Mouse (Mus musculus) cortical plate, adult 2 months (tissue): ENCODE data around the gene Spata7. TPM values are rescaled to one million over a fixed set of nuclear protein-coding genes. Genes with fewer than 3 reads are reported as not detected.
A peak's percentile ranks its signal among the peaks of the same experiment; 100 is the strongest.
"Not testable (repeated sequence)": the region's sequence is repeated elsewhere in the genome, so short reads cannot be mapped to it uniquely, and the experiment has no call there.

Experiments used
- H3K27ac ChIP-seq: fragments of 200-500 bp; 2 replicates; pipeline ENCODE4 v1.5.1; 2012; ENCODE audit warnings: low read length, control low read depth, inconsistent platforms; ENCODE audit not compliant: insufficient read depth
- H3K4me1 ChIP-seq: fragments of 200-500 bp; 2 replicates; pipeline ENCODE4 v1.6.1; 2011; ENCODE audit warnings: low read length; ENCODE audit not compliant: control insufficient read depth, insufficient read depth
- H3K4me3 ChIP-seq: fragments of 200-500 bp; 2 replicates; pipeline ENCODE4 v1.5.1; 2011; ENCODE audit warnings: mild to moderate bottlenecking, low read length, control low read depth; ENCODE audit not compliant: insufficient read depth
- CTCF ChIP-seq: fragments of 200-500 bp; IDR thresholded peaks from 2 replicates; pipeline ENCODE4 v1.5.1; 2011; ENCODE audit warnings: mild to moderate bottlenecking, control low read depth, low read length; ENCODE audit not compliant: insufficient read depth; ENCODE audit errors: extremely low read depth
- POLR2A ChIP-seq: fragments of 200-500 bp; IDR thresholded peaks from 2 replicates; pipeline ENCODE4 v1.6.1; 2011; ENCODE audit warnings: mild to moderate bottlenecking, low read length, control low read depth; ENCODE audit not compliant: insufficient read depth; ENCODE audit errors: extremely low read depth
- polyA plus RNA-seq: library from polyadenylated mRNA; depleted of rRNA; stranded (reverse); fragments of >200 nt; gene quantifications from 2 replicates; pipeline ENCODE4 v1.2.3, GENCODE M21; 2012

Gene Spata7
- polyA plus RNA-seq, 1 experiment: 27.0 TPM

DNA sequence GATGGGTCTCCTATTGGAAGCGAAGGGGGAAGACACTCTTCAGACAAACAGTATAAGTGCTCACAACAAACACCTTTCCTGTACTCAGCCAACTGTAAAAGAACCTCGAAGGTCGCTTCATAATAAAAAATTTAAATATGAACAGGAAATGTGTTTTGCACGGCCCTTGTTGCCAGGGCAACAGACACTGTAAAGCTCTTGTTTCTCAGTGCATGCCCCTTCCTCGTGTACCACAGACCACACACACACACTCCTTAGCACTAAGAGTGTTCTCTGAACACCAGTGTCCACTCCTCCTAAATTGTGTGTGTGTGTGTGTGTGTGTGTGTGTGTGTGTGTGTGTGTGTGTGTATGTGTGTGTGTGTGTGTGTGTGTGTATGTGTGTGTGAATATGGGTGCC, 12.2 kb upstream of the Spata7 start:
- Histone ChIP-seq H3K4me1 (no peaks in the 10 kb centered on the region), H3K27ac (no peak overlapping the region), H3K4me3 (no peak overlapping the region)
- no peak for TF ChIP-seq CTCF
- no peak for TF ChIP-seq POLR2A

DNA sequence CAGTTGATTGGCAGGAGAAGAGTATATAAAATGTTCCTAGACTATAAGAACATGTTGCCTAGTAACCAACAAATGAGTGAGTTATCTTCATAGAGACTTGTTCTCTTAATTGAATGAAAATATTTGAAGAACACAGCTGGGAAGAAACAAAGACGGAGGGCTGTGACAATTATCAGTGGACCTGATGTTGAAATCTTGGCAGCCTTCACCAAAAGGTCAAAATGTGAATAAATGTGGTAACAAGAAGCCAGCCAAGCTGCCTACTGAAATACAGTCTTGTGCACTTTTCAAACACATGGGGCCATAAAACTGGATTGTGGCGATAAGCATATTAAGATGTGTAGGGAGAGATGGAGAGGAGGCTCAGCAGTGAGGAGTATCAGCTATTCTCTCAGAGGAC, 8.5 kb upstream of the Spata7 start:
- no peak overlapping the region for H3K4me3 ChIP-seq
- H3K4me1 ChIP-seq: no peaks in the 10 kb centered on the region
- no peak overlapping the region for H3K27ac ChIP-seq
- TF ChIP-seq POLR2A (no peak), CTCF (no peak)

DNA sequence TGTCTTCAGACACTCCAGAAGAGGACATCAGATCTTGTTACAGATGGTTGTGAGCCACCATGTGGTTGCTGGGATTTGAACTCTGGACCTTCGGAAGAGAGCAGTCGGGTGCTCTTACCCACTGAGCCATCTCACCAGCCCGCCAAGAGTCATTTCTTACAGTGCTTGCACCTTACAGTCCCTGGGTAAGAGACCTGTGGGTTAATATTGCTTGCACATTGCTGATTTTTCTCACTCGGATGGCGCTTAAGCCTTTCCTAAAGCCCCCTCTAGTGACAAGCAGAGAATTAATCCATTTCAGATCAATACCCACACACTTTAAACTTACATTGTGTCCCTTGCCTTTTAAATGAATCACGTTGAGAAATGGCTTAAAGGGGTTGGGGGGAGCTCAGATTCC, 7.0 kb upstream of the Spata7 start:
- TF ChIP-seq CTCF: peak; percentile 32; the same call in 1 of the 2 replicates

DNA sequence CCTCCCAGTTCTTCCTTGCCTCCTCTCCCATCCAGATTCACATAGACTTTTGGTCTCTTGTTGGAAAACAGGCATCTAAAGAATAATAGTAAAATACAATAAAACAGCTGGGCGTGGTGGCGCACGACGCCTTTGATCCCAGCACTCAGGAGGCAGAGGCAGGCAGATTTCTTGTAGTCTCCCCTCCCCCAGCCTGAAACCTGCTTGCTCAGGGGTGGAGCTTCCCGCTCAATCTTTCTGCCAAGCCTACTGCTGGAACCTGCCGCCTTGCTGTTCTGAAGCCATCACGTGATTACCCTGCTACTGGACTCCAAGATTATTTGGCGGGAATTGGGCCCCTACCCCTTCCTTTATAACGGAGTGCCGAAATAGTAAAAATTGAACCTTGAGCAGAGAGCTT, 4.7 kb upstream of the Spata7 start:
- H3K4me1 ChIP-seq, H3K27ac ChIP-seq, H3K4me3 ChIP-seq: not testable (repeated sequence)

More for the DNA sequence above, 7.0 kb upstream of the Spata7 start:
- not testable (repeated sequence) for H3K27ac ChIP-seq, H3K4me3 ChIP-seq, H3K4me1 ChIP-seq

DNA sequence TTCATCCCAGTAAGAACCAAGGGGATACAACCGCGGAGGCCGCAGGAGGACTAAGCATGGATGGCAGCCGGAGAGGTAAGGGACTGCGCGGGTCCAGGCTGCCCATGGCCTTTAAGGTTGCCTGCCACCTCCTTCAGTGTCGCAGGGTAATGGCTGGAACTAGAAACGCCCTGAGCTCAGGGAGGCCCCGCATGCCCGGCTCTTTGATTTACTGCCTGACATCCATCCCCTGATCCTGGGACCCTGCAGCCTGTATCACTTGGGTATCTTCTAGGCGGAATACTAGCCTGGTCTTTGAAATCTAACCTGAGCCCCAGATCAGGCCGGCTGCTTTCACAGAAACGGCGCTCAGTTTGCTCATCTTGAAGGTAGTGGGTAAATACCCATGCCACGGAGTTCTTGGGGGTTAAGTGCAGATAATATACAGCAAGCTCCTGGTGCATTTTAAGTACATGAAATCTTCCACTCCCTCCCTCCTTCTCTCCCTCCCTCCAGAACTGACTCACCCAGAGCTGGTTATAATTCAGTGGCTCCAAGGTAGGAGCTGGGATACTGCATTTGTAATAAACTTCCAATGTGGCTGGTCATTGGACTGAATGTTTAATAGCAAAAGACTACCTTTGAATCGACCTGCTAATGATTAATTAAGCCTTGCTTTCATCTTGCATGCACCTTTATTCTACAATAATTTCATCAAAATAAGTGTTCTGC, 458 bp downstream of the Spata7 start:
- Histone ChIP-seq H3K4me3 (peak overlapping the region; percentile 86), H3K4me1 (peaks cover 2% of the 10 kb centered on the region; the same call in 1 of the 2 replicates), H3K27ac (peak overlapping the region; percentile 6; the same call in 1 of the 2 replicates)
- no peak for TF ChIP-seq POLR2A
- no peak for TF ChIP-seq CTCF

DNA sequence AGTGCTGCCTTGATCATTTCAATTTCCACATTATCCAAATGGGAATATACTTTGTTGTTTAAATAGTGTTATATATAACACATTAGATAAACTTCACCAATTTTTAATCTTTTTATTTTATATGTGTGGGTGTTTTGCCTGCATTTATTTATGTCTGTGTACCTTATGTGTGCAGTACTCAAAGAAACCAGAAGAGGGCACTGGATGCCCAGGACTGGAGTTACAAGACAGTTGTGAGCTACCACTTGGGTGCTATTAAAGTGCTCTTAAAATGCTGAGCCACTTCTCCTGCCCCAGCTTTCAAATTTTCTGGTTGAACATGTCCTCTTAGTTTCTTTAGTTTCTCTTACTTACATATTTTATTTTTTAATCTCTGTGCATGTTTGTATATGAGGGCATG, 16.9 kb downstream of the Spata7 start:
- Histone ChIP-seq H3K4me3 (no peak overlapping the region), H3K27ac (no peak overlapping the region), H3K4me1 (no peaks in the 10 kb centered on the region)
- TF ChIP-seq POLR2A: no peak
- no peak for TF ChIP-seq CTCF

DNA sequence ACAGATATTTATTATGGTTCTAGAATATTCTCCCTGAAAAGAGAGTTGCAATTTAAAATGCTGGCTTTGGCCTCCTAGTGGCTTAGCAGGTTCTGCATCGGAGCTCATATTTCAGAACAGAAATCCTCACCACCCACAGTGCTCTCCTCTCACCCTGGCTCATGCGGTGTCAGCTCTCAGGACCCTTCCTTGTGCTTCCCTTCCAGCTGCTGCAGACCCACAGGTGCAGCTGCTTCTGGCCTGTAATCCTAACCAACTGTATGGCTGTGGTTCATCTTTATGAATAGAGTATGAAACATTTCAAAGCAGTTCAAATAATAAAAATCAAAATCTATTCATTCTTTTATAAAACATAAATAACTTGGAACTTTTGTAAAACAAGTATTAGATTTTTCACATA, 28.9 kb downstream of the Spata7 start:
- H3K27ac ChIP-seq: no peak overlapping the region
- H3K4me1 ChIP-seq: no peaks in the 10 kb centered on the region
- no peak overlapping the region for H3K4me3 ChIP-seq
- TF ChIP-seq CTCF: no peak

DNA sequence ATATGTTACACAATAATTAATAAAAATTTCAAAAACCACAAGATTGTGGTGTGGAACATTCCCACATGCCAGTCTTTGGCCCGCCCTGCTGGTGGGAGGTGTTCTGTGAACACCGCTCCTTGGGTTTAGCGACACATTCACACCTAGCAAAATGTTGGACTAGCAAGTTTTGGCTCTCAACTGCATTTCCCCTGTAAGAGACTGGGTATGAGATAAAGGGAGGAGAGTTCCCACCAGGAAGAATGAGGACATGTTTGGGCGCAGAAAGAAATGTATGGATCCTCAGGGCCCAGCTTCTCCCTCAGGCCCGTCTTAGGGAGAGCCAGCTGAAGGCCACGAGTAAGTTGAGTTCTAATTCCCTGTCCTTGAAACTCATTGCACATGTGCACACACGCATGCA, 34.7 kb downstream of the Spata7 start:
- TF ChIP-seq CTCF: no peak

DNA sequence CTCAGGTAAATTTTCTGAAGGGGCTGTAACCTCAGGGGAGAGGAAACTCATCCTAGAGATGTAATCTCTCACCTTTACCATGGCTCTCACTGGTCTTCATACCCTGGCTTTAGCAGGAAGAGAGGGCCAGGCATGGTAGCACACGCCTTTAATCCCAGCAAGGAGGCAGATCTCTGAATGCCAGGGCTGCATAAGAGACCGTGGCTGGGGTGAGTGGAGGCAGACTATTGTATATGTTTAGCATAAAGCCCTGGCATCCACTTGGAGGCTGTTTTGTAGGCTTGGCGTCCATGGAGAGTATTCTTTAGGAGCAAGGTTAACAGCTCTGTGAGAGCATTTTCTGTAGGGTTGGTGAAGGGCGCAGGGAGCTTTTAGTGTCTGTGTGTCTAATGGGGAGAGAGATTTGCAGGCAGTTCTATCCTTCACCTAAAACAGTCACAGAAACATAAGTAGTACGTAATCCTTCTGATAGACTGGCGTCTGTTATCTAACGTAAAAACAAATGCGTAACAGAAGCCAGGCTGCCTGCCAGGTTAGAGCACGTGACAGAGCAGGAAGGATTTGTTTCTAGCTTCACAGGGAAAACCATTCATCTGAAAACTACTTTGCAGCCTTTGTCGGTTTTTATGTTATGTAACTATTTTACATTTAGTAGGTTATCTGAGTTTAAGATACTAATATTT, 40.3 kb downstream of the Spata7 start:
- Histone ChIP-seq H3K4me3 (no peak overlapping the region), H3K27ac (peak overlapping the region; percentile 39; the same call in 1 of the 2 replicates), H3K4me1 (peaks cover 5% of the 10 kb centered on the region)
- TF ChIP-seq POLR2A (no peak), CTCF (no peak)

More for the DNA sequence above, 34.7 kb downstream of the Spata7 start:
- Histone ChIP-seq H3K4me1 (no peaks in the 10 kb centered on the region), H3K27ac (no peak overlapping the region), H3K4me3 (no peak overlapping the region)

DNA sequence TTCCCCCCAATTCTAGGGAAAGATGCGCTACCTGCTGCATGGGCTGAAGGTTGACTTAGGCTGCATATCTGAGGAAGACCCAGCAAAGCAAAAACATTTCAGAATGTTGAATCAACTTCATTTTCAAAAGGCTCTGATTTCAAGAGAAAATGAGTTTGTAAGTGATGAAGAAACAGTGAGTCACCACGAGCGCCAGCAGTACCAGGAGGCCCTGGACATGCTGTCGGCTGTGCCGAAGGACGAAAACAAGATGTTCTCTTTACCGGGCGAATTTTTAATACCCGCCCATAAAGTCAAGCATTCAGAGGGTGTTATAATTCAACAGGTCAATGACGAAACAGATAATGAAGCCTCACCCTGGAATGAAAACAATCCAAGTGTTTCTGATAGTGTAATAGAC, 41.1 kb downstream of the Spata7 start:
- H3K27ac ChIP-seq: no peak overlapping the region
- no peak for TF ChIP-seq POLR2A
- no peak for TF ChIP-seq CTCF

DNA sequence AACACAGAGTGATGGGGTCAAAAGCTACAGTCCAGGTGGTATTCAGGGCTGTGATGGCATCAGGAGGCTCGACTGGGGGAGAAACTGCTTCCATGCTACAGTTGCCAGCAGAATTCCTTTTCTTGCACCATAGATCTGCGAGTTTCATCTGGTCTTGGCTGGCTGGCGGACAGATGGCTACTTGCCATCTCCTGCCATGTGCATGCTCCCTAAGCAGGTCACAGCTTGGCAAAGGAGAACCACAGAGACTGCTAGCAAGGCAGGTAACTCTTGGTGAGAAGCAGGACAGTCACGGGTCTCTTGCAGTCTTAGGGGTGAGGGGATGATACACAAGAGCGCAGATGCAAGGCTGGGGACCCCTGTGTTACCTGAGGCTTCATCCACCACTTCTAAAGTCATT, 41.9 kb downstream of the Spata7 start:
- TF ChIP-seq POLR2A (no peak), CTCF (no peak)
- Histone ChIP-seq H3K4me3 (no peak overlapping the region), H3K27ac (no peak overlapping the region), H3K4me1 (peaks cover 5% of the 10 kb centered on the region)

More for the DNA sequence above, 41.1 kb downstream of the Spata7 start:
- Histone ChIP-seq H3K4me3 (no peak overlapping the region), H3K4me1 (peaks cover 5% of the 10 kb centered on the region)
